Mouse (Mus musculus) cerebellum, postnatal 25 days (tissue): Measurements from ENCODE around the gene Tyrobp.

Experiments used
- DNase-seq, 2 experiments: peaks; one replicate each; pipeline ENCODE4 v3.0.0; 2021; ENCODE audit warnings: mixed read lengths in 2 of 2

Gene Tyrobp

DNA sequence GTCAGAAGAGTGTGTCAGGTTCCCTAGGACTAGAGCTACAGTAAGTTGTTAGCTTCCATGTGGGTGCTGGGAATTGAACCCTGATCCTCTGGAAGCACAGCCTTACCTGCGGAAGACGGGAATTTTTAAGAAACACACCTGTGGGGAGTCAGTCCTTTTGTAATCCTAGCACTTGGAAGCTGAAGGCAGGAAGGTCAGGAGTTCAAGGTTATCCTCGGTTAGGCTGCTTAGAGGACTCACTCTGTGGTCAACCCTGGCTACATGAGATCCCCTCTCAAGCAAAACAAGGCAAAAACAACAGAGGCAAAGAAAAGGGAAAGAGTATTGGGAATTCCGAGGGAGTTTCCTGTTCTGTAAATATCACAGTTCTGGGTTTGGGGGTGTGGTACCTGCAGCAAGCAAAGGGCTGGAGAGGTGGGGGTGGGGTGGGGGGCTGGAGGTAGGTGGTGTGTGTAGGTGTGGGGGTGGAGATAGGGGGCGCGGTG lies 51.3 kb downstream of the Tyrobp start:
- no peak for DNase-seq
